Mouse (Mus musculus): ENCODE measurements around the gene Rint1. TPM values are rescaled to one million over a fixed set of nuclear protein-coding genes. Genes with fewer than 3 reads are reported as not detected.

Gene Rint1
- polyA plus RNA-seq, 1 experiment from 2014 or later: 31.8 TPM

DNA sequence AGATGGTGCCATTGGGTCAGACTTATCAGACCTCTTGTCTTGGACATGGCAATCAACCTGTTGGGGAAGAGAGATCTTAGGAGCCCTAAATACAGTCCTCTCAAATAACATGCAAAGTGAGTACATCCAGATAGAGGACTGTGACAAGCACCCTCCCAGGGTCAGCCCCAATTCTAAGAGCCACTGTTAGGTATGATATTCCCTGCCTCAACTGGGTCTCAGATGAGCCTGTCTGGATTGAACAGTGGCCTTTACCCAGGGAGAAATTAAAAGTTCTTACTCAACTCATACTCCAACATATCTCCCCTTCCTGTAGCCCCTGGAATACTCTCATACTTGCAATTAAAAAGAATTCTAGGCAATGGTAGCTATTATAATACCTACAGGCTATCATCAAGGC is 69.7 kb downstream of the Rint1 start:
- Histone ChIP-seq H3K4me1 (replicated peaks) (peaks cover 7% of the 10 kb centered on the region; the same call in 1 of the 2 replicates), H3K27ac (no peak overlapping the region), H3K4me2 (replicated peaks) (no peak overlapping the region), H3K4me3 (replicated peaks) (no peak overlapping the region), H3K9ac (no peak overlapping the region), H3K36me3 (peaks cover 27% of the 10 kb centered on the region), H3K9me3 (no peaks in the 10 kb centered on the region), H3K27me3 (replicated peaks) (no peaks in the 10 kb centered on the region)
- no peak for ATAC-seq

DNA sequence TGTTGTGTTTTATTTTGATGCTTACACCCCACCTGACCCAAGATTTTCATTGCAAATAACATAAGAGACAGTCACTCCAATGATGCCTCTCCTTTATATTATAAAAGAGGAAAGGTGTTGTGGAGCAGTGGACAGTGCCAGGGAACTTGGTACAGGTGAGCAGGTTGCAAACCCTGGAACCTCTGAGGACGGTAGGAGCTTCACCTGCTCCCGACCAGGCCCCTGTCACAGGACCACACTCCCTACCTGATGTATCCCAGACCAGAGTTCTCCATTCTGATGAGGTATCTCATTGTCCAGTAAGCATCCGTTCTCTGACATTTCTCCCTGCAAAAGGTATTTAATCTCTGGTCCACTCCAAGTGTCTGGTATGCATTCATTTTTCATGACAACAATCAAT is 70.5 kb downstream of the Rint1 start:
- Histone ChIP-seq H3K4me3 (replicated peaks) (no peak overlapping the region), H3K36me3 (peaks cover 25% of the 10 kb centered on the region), H3K4me1 (replicated peaks) (peaks cover 8% of the 10 kb centered on the region; the same call in 1 of the 2 replicates), H3K4me2 (replicated peaks) (no peak overlapping the region), H3K9ac (no peak overlapping the region), H3K9me3 (no peaks in the 10 kb centered on the region), H3K27ac (no peak overlapping the region), H3K27me3 (replicated peaks) (no peaks in the 10 kb centered on the region)
- no peak for ATAC-seq
- WGBS: 78% methylated on average over 3 of the region's 3 CpGs

DNA sequence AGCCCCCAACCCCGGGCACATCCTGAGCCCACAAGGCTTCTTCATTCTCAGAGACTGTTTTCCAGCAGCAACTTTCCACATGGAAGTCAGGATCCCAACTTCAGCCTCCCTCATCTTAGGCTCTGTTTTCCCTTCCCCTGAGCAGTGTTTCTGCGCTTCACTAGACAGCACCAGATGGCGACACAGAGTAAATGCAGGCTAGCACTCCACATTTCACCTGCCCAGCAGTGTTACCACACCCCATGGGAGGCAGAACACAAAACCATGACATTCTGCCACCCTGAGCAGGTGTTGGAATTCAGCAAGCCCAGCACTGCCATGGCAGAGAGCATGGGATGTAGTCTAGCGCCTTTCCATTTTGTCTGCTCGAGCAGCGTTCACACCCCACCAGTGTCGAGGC is 71.1 kb downstream of the Rint1 start:
- no peaks in the 10 kb centered on the region for H3K9me3 ChIP-seq
- H3K36me3 ChIP-seq: peaks cover 25% of the 10 kb centered on the region
- no peak overlapping the region for H3K9ac ChIP-seq
- no peak overlapping the region for H3K4me3 ChIP-seq (replicated peaks)
- no peaks in the 10 kb centered on the region for H3K27me3 ChIP-seq (replicated peaks)
- H3K4me1 ChIP-seq (replicated peaks): peaks cover 10% of the 10 kb centered on the region; the same call in 1 of the 2 replicates
- no peak overlapping the region for H3K27ac ChIP-seq
- no peak for ATAC-seq
- 84% methylated on average over 7 of the region's 7 CpGs for WGBS
- H3K4me2 ChIP-seq (replicated peaks): no peak overlapping the region

- no peak overlapping the region for H3K9ac ChIP-seq
- no peak overlapping the region for H3K27ac ChIP-seq
- peaks cover 11% of the 10 kb centered on the region; the same call in 1 of the 2 replicates for H3K4me1 ChIP-seq (replicated peaks)
- H3K4me2 ChIP-seq (replicated peaks): no peak overlapping the region
- H3K9me3 ChIP-seq: no peaks in the 10 kb centered on the region
- H3K36me3 ChIP-seq: peaks cover 25% of the 10 kb centered on the region
- H3K4me3 ChIP-seq (replicated peaks): no peak overlapping the region
- ATAC-seq: no peak
- 89% methylated on average over 1 of the region's 1 CpGs for WGBS
- no peaks in the 10 kb centered on the region for H3K27me3 ChIP-seq (replicated peaks)
Observed at GRCm38 (mm10) chr5:23859087-23859718, 71.7 kb downstream of the Rint1 start.

DNA sequence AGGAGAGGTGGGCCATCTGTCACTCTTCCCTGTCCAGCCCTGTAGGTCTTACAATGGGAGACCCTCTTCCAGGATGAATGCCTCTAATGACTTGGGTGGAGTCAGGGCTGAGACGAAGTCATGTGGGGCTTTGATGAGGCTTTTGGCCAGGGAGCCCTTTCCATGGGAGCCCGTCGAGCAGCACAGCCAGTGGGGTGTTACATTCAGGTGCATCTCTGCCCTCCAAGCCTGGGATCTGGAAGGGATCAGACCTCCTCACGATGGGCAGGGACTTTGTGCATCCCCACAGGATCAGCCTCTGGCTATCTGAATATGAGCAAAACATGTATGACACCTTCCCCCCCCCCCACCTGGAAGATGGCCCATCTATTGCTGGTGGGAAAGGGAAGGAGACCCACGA is 72.4 kb downstream of the Rint1 start:
- Histone ChIP-seq H3K4me1 (replicated peaks) (peaks cover 15% of the 10 kb centered on the region; the same call in 1 of the 2 replicates), H3K9me3 (no peaks in the 10 kb centered on the region), H3K4me2 (replicated peaks) (no peak overlapping the region), H3K9ac (no peak overlapping the region), H3K27me3 (replicated peaks) (no peaks in the 10 kb centered on the region), H3K36me3 (peaks cover 23% of the 10 kb centered on the region), H3K27ac (no peak overlapping the region), H3K4me3 (replicated peaks) (no peak overlapping the region)
- 84% methylated on average over 5 of the region's 5 CpGs for WGBS
- no peak for ATAC-seq

DNA sequence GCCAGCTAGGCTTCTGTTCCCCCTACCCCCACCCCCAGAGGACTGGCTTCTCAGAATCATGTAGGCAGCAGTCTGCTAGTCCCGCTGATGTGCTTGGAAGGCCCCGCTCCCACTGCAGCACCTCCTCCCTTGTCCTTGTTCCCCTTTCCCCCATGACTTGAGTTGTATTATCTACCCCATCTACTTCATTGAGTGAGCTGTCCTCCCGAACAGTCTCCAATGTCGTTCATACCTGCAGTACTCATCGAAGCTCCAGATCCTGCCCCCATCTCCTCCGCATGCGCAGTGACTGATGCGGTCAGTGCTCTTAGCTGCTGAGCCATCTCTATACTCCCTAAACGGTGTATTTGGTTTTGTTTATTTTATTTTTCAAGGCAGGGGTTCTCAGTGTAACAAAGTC is 74.2 kb downstream of the Rint1 start:
- Histone ChIP-seq H3K4me1 (replicated peaks) (peaks cover 15% of the 10 kb centered on the region; the same call in 1 of the 2 replicates), H3K27me3 (replicated peaks) (no peaks in the 10 kb centered on the region), H3K9ac (no peak overlapping the region), H3K4me2 (replicated peaks) (no peak overlapping the region), H3K36me3 (peaks cover 7% of the 10 kb centered on the region), H3K4me3 (replicated peaks) (no peak overlapping the region), H3K27ac (no peak overlapping the region), H3K9me3 (no peaks in the 10 kb centered on the region)
- WGBS: 87% methylated on average over 9 of the region's 9 CpGs
- ATAC-seq: no peak

GRCm38 (mm10) chr5:23862291-23862690 is 74.8 kb downstream of the Rint1 start:
- ATAC-seq: no peak

GRCm38 (mm10) chr5:23863166-23864053 is 75.9 kb downstream of the Rint1 start:
- no peak overlapping the region for H3K9ac ChIP-seq
- ATAC-seq: peak; percentile 41
- H3K4me2 ChIP-seq (replicated peaks): no peak overlapping the region
- no peaks in the 10 kb centered on the region for H3K27me3 ChIP-seq (replicated peaks)
- 62% methylated on average over 7 of the region's 7 CpGs for WGBS
- no peaks in the 10 kb centered on the region for H3K9me3 ChIP-seq
- no peak overlapping the region for H3K27ac ChIP-seq
- H3K36me3 ChIP-seq: peaks cover 4% of the 10 kb centered on the region; the same call in 1 of the 2 replicates
- no peak overlapping the region for H3K4me3 ChIP-seq (replicated peaks)
- H3K4me1 ChIP-seq (replicated peaks): peaks cover 15% of the 10 kb centered on the region; the same call in 1 of the 2 replicates

More at GRCm38 (mm10) chr5:23862291-23862690, 74.8 kb downstream of the Rint1 start:
- Histone ChIP-seq H3K9me3 (no peaks in the 10 kb centered on the region), H3K9ac (no peak overlapping the region), H3K27me3 (replicated peaks) (no peaks in the 10 kb centered on the region), H3K36me3 (peaks cover 5% of the 10 kb centered on the region; the same call in 1 of the 2 replicates), H3K4me1 (replicated peaks) (peaks cover 15% of the 10 kb centered on the region; the same call in 1 of the 2 replicates), H3K4me3 (replicated peaks) (no peak overlapping the region), H3K27ac (no peak overlapping the region), H3K4me2 (replicated peaks) (no peak overlapping the region)
- WGBS: 43% methylated on average over 5 of the region's 5 CpGs

DNA sequence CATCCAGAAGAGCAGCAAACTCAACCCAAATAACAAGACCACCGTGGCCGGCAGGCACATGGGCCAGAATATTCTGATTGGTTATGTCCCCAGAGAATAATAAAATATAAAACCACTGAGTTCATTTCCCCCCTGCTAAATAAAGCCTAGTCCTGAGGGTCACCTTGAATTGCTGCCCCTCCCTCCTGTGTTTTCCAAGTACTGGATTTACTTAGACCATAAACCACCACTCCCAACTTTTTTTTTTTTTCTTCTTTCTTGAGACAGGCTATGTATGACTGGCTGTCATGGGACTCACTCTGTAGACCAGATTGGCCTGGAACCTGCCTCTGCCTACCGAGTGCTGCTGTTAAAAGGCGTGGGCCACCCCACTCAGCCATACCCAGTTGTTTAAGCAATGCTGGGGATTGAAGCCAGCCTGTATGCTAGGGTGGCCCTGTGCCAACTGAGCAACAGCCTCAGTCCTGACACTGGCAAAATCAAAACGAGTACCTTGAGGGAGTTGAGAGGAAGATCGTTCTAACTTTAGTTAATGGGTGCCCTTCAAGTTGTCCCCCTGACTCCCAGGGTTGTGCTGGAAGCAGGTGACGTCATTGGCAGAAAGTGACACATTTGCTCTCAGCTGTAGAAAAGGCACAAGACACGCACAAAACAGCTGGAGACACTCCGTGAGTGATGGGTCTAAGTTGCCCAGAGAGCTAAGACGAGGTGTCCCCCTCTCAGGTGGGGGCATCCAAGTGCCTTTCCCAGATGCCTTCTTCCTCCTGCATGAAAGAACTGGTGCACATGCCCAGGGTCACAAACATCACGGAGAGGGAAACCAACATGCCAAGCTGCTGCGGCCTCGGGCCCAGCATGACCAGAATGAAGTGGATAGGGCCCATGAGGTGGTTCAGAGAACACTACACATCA is 76.8 kb downstream of the Rint1 start:
- Histone ChIP-seq H3K27ac (no peak overlapping the region), H3K36me3 (no peaks in the 10 kb centered on the region), H3K9ac (no peak overlapping the region), H3K4me3 (replicated peaks) (no peak overlapping the region), H3K4me2 (replicated peaks) (no peak overlapping the region), H3K9me3 (no peaks in the 10 kb centered on the region), H3K4me1 (replicated peaks) (peaks cover 15% of the 10 kb centered on the region; the same call in 1 of the 2 replicates), H3K27me3 (replicated peaks) (no peaks in the 10 kb centered on the region)
- WGBS: 76% methylated on average over 13 of the region's 13 CpGs
- peak; percentile 73 for ATAC-seq

DNA sequence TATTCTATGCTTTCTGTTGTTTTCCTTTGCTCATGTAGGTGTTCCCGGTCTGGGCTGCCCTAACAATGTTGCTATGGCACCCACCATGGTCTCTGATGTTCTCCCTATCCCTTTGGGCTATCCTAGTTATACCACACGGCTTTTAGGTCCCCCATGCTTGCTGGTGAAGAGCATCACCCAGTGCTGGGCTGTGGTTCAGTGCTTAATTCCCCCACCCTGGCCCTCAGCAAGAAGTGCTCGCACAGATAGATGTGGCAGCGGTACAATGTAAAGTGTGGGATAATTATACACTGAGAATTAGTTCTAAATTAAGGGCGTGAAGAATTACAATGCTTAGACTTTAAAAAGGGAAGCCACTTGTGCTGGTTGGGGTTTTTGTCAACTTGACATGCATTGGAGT is 78.4 kb downstream of the Rint1 start:
- H3K9me3 ChIP-seq: no peaks in the 10 kb centered on the region
- no peaks in the 10 kb centered on the region for H3K27me3 ChIP-seq (replicated peaks)
- no peak for ATAC-seq
- H3K4me1 ChIP-seq (replicated peaks): peaks cover 15% of the 10 kb centered on the region; the same call in 1 of the 2 replicates
- no peak overlapping the region for H3K27ac ChIP-seq
- H3K4me2 ChIP-seq (replicated peaks): no peak overlapping the region
- WGBS: 87% methylated on average over 5 of the region's 5 CpGs
- no peak overlapping the region for H3K4me3 ChIP-seq (replicated peaks)
- H3K9ac ChIP-seq: no peak overlapping the region
- H3K36me3 ChIP-seq: no peaks in the 10 kb centered on the region

Measured in intestine, embryonic 15.5 days (tissue).